Mouse (Mus musculus) spleen, postnatal 4 days (tissue): ENCODE data around the gene Gkn2.

Experiments used
- DNase-seq, 2 experiments: peaks; one replicate each; pipeline ENCODE4 v3.0.0; 2022; ENCODE audit warnings: low spot score in 2 of 2

Gene Gkn2

GRCm38 (mm10) chr6:87373057-87373456 is at the start of gene Gkn2:
TSS of gene Gkn2 (plus strand) at chr6:87373357.
- no peak for DNase-seq

- DNase-seq, result peak in 1 of 2 experiments; percentile 43
These were observed 49.8 kb upstream of the Gkn2 start for GRCm38 (mm10) chr6:87323381-87323780.

GRCm38 (mm10) chr6:87326932-87327331 is 46.2 kb upstream of the Gkn2 start:
- DNase-seq, result no peak

- no peak for DNase-seq
These were observed 44.6 kb upstream of the Gkn2 start for GRCm38 (mm10) chr6:87328265-87329173.

GRCm38 (mm10) chr6:87332380-87332779 is 40.8 kb upstream of the Gkn2 start:
- DNase-seq, result no peak

- DNase-seq, result no peak
These were observed 38.6 kb upstream of the Gkn2 start for GRCm38 (mm10) chr6:87334361-87335090.

- DNase-seq, result peak in 1 of 2 experiments; percentile 15
These were observed 37.8 kb upstream of the Gkn2 start, which contains the start of gene Antxr1 for GRCm38 (mm10) chr6:87335091-87335934. TSS of gene Antxr1 (minus strand) at chr6:87335821.

GRCm38 (mm10) chr6:87335935-87336295 is 37.2 kb upstream of the Gkn2 start:
- DNase-seq, result no peak

- no peak for DNase-seq
These were observed 22.3 kb upstream of the Gkn2 start, which contains the start of gene Gkn1 for GRCm38 (mm10) chr6:87350829-87351228. TSS of gene Gkn1 (minus strand) at chr6:87350942.

- DNase-seq, result no peak
These were observed 18.7 kb upstream of the Gkn2 start for GRCm38 (mm10) chr6:87354441-87354840.

- DNase-seq, result no peak
These were observed 3.9 kb upstream of the Gkn2 start for GRCm38 (mm10) chr6:87369223-87369622.

- no peak for DNase-seq
These were observed 11.0 kb downstream of the Gkn2 start for GRCm38 (mm10) chr6:87383926-87384691.

- no peak for DNase-seq
These were observed 11.6 kb downstream of the Gkn2 start for GRCm38 (mm10) chr6:87384761-87385160.

GRCm38 (mm10) chr6:87386203-87386602 is 13.0 kb downstream of the Gkn2 start:
- DNase-seq, result peak; percentile 37 to 78

GRCm38 (mm10) chr6:87386681-87387080 is 13.5 kb downstream of the Gkn2 start:
- no peak for DNase-seq

- no peak for DNase-seq
These were observed 15.7 kb downstream of the Gkn2 start, which contains the start of gene Gkn3 for GRCm38 (mm10) chr6:87388877-87389276. TSS of gene Gkn3 (minus strand) at chr6:87388935.

- DNase-seq, result no peak
These were observed 16.4 kb downstream of the Gkn2 start for GRCm38 (mm10) chr6:87389455-87389989.

GRCm38 (mm10) chr6:87393466-87394205 is 20.5 kb downstream of the Gkn2 start:
- DNase-seq, result no peak

- DNase-seq, result no peak
These were observed 21.6 kb downstream of the Gkn2 start for GRCm38 (mm10) chr6:87394783-87395182.

GRCm38 (mm10) chr6:87399137-87399536 is 26.0 kb downstream of the Gkn2 start:
- peak; percentile 74 to 92 for DNase-seq
